Mouse (Mus musculus): ENCODE measurements around the gene Gal3st1. TPM values are rescaled to one million over a fixed set of nuclear protein-coding genes. Genes with fewer than 3 reads are reported as not detected.

Gal3st1 gene
- 0.19 and 0.23 TPM in 2 replicates for polyA plus RNA-seq (2015; fragmentation: Nextera tagmentation; extraction: Ambion mirVana)

DNA sequence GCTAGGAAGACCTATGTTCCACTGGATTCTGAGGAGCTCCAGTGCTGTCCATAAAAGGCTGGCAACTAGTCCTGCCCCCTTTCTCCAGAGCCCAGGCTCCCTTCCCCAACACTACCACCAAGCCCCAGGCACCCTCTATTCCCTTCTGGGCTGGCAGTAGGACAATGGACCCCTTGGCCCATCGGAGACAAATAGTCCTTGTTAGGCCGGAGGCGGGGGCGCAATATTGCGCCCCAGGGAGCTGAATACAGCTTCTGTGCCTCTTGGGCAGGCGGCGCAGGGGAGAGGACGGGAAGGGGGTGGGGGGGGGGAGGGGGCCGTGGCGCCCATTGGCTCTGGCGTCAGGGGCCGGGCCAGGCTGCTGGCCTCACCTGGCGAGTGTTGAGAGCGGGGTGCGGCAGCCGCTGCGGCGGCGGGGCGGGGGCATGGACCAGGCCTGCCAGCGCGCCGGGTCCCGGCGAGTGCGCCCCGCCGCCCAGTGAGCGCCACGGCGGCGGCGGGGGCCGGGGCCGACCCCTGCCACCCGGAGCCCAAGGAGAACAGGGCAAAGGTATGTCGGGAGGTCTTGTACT, at the start of gene Gal3st1:
Gene Gal3st1, plus strand, starts transcription at position 346 of the 572 bp plus-strand sequence.

DNA sequence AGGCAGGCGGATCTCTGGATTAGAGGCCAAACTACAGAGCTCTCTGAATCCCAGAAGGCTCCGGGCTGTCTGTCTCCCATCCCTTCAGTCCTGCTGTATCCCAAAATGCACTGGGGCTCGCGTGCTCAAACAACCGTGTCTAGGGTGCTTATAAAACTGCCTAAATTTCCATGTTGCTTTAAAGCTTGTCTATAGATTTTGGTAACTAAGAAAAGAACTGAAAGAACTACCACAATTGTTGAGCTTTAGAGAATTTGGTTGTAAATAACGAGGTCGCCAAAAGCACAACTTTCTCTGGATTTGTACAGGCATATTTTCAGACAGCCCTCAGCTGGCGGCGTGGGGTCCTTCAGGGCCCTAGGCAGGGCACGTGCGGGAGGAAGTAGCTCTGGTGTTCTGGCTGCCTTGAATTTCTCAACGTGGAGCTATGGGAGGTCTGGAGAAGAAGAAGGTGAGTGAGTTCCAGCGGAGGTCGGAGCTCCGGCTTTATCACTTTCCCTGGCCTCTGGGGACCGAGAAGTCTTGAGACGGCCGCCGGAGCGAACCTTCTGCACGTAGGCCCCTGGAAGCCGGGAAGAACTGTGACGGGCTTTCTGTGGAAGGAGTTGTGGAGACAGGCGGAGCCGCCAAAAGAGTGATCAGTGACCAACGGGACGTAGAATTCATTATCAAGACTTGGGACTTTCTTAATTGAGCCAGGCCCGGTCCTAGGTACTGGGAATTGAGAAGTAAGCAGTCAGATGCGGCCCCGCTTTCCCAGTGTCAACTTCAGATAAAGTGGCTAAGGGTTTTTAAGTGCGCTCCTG, 19.6 kb upstream of the Gal3st1 start, which contains the start of gene Pes1:
Gene Pes1, plus strand, starts transcription at position 366 of the 806 bp plus-strand sequence.

DNA sequence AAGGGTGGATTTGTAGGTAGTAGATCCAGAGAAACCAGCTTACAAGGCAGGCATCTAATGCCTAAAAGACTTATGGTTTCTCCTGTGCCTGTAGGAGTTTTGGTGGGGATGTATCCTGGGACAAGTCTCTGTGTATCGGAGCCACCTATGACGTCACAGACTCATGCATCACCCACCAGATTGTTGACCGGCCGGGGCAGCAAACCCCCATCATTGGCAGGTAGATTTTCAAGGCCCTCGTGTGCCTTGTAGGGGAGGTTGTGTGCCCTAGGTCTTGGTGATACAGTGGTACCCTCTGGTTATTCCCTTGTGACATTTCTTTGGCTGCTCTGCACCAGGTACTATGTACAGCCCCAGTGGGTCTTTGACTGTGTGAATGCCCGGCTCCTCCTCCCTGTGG, 6.8 kb upstream of the Gal3st1 start, which contains the start of gene 4930556J24Rik:
Gene 4930556J24Rik, minus strand, starts transcription at position 101 of the 400 bp plus-strand sequence.

DNA sequence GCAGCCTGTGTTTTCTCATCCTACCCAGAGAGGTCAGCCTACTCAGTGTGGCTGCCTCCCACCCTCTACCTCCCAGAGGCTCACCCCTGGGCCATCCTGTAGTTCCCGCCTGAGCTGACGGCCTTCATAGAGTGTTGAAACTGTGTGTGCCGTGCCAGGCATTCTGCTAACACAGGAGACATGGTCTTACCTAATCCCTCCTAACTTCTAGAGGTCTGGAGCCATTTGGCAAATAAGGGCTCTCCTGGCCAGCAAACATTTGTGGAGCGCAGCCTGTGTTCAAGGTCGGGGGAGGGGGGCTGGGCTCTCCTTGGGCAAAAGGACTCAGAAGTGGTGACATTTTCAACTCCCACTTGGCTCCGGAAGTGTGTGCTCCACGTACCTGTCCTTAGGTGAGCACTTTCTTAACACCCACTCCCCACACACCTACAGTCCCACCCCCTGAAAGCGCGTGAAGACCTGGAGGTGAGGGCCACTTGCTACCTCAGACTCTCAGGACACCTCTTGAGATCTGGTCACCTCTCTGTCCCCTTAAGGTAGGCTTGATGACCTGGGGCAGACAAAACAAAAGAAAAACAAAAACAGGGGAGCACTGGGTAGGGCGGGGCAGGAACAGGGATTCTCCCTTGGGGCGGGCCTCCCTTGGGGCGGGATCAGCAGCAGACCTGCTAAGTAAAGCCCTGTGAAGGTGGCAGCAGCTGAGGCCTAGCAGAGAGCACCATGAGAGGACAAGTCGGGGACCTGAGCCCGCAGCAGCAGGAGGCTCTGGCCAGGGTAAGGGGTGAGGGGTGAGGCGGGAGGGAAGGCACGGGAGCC, 47.9 kb downstream of the Gal3st1 start, which contains the start of gene Sec14l4:
Gene Sec14l4, plus strand, starts transcription at position 337 of the 816 bp plus-strand sequence.

Other genes with a start within 250 kb of the Gal3st1 start
- gene Osbp2, start 119.7 kb upstream of the Gal3st1 start, polyA plus RNA-seq (2015; fragmentation: Nextera tagmentation; extraction: Ambion mirVana) = 0.05 and 0.13 TPM in 2 replicates
- gene 4921536K21Rik, start 88.5 kb upstream of the Gal3st1 start, polyA plus RNA-seq (2015; fragmentation: Nextera tagmentation; extraction: Ambion mirVana) = 0.05 TPM in 1 of 2 replicates, not detected in the other
- 0.45 and 0.64 TPM in 2 replicates for gene Dusp18, start 88.4 kb upstream of the Gal3st1 start, polyA plus RNA-seq (2015; fragmentation: Nextera tagmentation; extraction: Ambion mirVana)
- 0.75 and 1.3 TPM in 2 replicates for gene Slc35e4, start 69.0 kb upstream of the Gal3st1 start, polyA plus RNA-seq (2015; fragmentation: Nextera tagmentation; extraction: Ambion mirVana)
- gene Tcn2, start 51.5 kb upstream of the Gal3st1 start, polyA plus RNA-seq (2015; fragmentation: Nextera tagmentation; extraction: Ambion mirVana) = 29.7 and 42.5 TPM in 2 replicates
- 48.6 and 53.0 TPM in 2 replicates for gene Pes1, start 19.7 kb upstream of the Gal3st1 start, polyA plus RNA-seq (2015; fragmentation: Nextera tagmentation; extraction: Ambion mirVana)
- not detected in 2 replicates for gene 4930556J24Rik, start 6.9 kb upstream of the Gal3st1 start, polyA plus RNA-seq (2015; fragmentation: Nextera tagmentation; extraction: Ambion mirVana)
- not detected in 2 replicates for gene Sec14l4, start 47.8 kb downstream of the Gal3st1 start, polyA plus RNA-seq (2015; fragmentation: Nextera tagmentation; extraction: Ambion mirVana)
- not detected in 2 replicates for gene Sec14l3, start 81.2 kb downstream of the Gal3st1 start, polyA plus RNA-seq (2015; fragmentation: Nextera tagmentation; extraction: Ambion mirVana)
- 18.3 and 19.7 TPM in 2 replicates for gene Mtfp1, start 111.8 kb downstream of the Gal3st1 start, polyA plus RNA-seq (2015; fragmentation: Nextera tagmentation; extraction: Ambion mirVana)
- 6.6 and 8.4 TPM in 2 replicates for gene Sec14l2, start 139.8 kb downstream of the Gal3st1 start, polyA plus RNA-seq (2015; fragmentation: Nextera tagmentation; extraction: Ambion mirVana)
- 9.7 and 13.6 TPM in 2 replicates for gene Rnf215, start 151.6 kb downstream of the Gal3st1 start, polyA plus RNA-seq (2015; fragmentation: Nextera tagmentation; extraction: Ambion mirVana)
- 1.4 and 2.0 TPM in 2 replicates for gene Ccdc157, start 176.7 kb downstream of the Gal3st1 start, polyA plus RNA-seq (2015; fragmentation: Nextera tagmentation; extraction: Ambion mirVana)
- gene Sf3a1, start 176.7 kb downstream of the Gal3st1 start, polyA plus RNA-seq (2015; fragmentation: Nextera tagmentation; extraction: Ambion mirVana) = 20.2 TPM in 2 replicates
- 9.0 and 10.7 TPM in 2 replicates for gene Tbc1d10a, start 203.2 kb downstream of the Gal3st1 start, polyA plus RNA-seq (2015; fragmentation: Nextera tagmentation; extraction: Ambion mirVana)
- 3.7 and 5.0 TPM in 2 replicates for gene Castor1, start 234.6 kb downstream of the Gal3st1 start, polyA plus RNA-seq (2015; fragmentation: Nextera tagmentation; extraction: Ambion mirVana)

All from spleen, postnatal 0 days (tissue).